Mouse (Mus musculus): ENCODE data around the gene Aspscr1. TPM values are rescaled to one million over a fixed set of nuclear protein-coding genes. Genes with fewer than 3 reads are reported as not detected.
"Not testable (repeated sequence)": the region's sequence is repeated elsewhere in the genome, so short reads cannot be mapped to it uniquely, and the experiment has no call there.

Gene Aspscr1
- total RNA-seq, 2 experiments from 2014 or later: 45.6 to 47.6 TPM

DNA sequence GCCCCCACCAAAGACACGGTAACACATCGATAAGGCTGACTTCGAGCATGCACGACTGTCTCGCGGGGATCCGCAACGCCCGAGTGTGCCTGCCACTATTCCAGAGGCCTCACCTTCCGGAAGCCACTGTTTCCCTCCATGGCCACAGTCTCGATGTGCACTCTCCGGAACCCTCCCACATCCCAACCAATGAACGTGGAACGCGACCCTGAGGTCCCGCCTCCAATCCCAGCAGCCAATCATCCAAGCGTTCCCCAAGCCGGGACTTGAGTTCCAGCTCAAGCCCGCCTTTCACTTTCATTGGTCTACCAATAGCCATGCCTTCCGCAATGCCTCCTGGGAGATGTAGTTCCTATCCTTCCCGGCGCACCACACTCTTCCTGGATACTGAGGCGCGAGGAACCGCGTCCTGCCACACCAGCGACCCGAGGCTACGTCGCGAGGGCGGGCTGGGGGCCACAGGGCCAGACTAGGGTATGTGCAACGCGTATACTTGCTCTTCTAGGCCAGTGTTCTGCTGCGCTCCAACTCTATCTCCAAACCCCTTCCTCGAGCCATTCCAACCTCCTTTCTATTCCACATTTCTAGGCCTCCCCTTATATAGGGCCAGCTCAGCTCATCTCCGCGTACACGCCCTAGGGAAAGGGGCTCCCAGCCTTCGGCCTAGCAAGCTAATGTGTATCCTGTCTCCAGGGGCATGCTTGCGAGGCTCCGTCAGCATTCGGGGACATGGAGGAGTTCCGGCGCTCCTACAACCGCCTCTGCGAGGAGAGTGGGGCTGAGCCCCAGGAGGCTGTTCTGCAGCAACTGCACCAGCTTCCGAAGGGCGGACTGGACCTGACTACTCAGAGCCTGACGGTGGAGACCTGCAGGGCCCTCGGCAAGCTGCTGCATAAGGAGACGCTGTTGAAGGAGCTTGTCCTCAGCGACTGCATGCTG, 41.1 kb downstream of the Aspscr1 start, which contains the start of the genes Cenpx and Lrrc45:
TSS of gene Cenpx (minus strand) at position 159 of the 939 bp plus-strand sequence.
TSS of gene Lrrc45 (plus strand) at position 346 of the 939 bp plus-strand sequence.
- DNase-seq: peak; percentile 97

DNA sequence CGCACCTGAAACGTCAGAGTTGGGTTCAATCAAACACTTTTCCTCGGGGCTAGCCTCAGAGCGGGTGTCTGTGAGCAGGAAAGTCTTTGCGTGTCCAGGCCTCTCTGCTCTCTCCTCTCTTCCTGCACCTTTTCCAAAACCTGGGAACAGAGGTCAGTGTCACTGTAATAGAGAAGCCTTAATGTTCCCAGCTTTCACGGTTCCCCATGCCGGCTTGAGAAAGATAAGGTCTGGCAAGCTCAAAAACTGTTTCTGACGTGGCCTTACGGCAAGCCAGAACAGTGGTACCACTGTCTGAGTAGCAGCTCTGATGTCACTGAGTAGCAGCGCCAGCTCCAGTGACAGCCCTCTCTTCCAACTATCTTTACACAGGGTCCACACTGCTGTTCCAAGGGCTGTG, 41.8 kb downstream of the Aspscr1 start:
- no peak for DNase-seq

DNA sequence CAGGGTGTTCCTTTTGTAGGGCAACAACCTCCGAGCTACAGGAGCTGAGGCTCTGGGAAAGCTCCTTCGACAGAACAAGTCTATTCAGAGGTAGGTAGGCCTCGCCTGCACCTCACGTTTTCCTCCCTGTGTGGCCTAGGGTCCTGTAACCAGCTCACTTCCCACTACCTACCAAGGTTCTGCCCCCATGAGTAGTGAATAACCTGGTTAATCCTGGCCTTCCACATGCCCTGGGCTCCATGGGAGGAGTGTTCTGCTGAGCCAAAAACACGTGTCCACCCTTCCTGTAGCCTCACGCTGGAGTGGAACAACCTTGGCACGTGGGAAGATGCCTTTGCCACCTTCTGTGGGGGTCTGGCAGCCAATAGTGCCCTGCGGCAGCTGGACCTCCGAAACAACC, 42.4 kb downstream of the Aspscr1 start:
- no peak for DNase-seq

DNA sequence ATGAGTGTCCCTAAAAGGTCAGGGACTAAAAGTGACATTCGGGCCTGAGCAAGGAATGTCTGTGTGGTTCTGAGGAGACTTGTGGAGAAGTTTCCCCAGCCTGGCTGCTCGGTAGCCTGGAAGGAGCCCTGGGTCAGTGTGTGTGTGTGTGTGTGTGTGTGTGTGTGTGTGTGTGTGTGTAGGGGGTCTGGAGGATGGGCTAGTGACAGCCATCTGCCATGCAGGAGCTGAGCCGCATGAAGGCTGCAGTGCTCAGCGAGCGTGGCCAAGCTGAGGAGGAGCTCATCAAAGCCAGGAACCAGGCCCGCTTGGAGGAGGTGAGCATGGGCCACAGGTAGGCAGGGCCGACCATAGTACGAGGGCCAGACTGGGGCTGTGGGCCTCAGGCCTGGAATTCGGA, 46.5 kb downstream of the Aspscr1 start:
- DNase-seq: no peak

DNA sequence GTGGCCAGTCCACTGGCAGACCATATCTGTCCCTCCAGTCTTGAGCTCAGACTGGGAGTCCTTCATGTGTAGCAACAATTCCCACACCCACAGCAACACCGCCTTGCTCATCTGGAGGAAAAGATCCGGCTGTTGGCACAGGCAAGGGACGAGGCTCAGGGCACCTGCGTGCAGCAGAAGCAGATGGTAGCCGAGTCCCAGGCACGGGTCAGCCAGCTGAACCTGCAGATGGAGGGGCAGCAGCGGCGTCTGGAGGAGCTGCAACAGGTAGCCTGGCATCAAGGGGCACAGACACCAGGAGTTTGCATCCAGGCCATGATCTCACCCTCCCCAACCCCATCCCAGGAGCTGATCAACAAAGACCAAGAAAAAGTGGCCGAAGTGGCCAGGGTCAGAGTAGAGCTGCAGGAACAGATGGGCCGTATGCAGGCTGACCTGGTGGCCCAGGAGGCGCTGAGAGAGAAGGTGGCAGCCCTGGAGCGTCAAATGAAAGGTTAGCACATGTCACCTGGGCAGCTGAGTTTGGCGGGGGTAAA, 47.1 kb downstream of the Aspscr1 start:
- DNase-seq: no peak

DNA sequence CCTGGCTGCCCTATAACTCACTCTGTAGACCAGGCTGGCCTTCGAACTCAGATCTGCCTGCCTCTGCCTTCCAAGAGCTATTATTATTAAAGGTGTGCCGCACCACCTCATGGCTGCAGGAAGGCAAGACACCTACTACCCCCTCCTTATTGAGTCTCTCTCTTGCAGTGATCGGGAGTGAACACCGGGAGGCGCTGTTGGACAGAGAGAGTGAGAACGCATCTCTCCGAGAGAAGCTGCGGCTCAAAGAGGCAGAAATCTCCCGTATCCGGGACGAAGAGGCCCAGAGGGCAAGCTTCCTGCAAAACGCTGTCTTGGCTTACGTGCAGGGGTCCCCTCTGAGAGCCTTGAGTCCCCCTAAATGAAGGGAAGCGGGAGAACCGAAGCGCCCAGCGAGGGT, 47.7 kb downstream of the Aspscr1 start:
- peak; percentile 87 to 90 for DNase-seq

DNA sequence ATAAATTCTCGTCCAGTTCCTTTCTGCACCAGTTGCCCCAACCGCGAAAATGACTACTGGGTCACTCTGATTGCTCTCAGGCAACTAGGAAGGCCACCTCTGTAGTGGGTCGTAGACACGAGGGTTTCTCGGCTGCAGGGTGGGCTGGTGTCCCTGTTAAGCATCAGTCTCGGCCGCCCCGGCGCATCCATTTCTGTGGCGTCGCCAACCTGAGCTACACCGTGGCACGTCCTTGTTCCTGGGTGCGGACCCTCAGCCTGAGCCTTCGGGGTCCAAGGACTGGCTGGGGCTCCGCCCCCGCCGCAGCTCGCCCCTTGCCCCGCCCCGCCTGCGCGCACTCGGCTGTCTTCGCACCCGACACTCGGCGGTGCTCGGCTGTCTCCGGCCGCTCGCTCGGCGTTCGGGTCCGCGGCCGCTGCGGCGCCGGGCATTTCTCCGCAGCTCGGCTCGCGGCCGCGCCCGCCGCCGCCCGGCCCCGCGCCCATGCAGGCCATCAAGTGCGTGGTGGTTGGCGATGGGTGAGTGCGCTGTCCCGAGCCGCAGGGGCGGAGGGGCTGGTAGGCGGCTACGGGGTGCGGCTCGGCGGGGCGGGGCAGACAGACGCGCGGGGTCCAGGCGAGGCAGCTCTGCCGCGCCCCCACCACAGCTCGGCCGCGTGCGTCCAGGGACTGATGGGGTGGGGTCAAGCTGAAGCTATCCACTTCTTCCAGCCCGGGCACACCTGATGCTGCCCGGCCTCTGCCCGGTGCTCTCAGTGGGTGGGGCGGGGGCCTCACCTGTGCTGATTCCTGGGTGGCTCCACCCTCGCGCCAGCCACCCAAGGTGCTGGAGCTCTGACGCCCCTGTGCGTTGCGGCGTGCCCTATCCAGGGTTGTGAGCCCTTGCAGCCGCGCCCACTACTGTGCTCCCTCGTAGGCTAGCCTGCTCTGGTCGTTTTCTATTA, 48.6 kb downstream of the Aspscr1 start, which contains the start of gene Rac3:
TSS of gene Rac3 (plus strand) at position 347 of the 943 bp plus-strand sequence.
- peak; percentile 62 to 66 for DNase-seq

DNA sequence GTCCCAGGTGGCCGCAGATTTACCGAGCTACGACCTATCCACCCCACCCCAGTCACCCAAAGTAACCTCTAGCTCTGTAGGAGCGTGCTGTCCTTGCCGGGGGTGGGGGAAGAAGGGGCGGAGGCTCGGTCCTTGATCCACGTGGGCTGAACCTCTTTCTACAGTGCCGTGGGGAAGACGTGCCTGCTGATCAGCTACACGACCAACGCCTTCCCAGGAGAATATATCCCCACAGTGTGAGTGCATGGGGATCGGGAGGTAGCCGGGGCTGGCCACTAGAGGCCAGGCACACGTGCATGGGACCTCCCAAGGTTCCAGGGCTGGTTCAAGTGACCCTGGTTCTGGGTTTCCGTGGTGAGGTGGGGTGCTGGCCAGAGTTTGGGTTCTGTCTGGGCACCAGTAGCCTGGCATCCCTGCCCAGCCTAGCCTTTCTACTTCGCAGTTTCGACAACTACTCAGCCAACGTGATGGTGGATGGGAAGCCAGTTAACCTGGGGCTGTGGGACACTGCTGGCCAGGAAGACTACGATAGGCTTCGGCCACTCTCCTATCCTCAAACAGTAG, 49.4 kb downstream of the Aspscr1 start:
- no peak for DNase-seq

DNA sequence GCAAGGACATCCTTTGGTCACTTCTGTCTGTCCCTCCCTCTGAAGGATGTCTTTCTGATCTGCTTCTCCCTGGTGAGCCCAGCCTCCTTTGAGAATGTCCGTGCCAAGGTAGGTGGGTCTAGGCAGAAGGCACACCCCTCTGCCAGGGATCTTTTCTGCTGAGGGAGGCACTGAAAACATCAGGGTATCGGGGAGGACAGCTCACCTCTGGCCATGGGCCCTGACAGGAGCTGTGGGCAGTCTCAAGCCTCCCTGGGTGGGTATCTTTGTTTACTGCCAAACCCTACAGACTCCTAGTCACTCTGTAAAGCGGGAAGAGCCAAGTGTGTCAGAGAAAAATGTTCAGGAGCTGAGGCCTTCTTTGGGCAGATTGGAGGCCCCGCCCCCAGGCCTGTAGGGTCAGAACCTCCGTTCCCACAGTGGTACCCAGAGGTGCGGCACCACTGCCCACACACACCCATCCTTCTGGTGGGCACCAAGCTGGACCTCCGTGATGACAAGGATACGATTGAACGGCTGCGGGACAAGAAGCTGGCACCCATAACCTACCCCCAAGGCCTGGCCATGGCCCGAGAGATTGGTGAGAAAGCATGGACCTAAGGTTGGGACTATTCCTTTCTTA, 50.1 kb downstream of the Aspscr1 start:
- DNase-seq: no peak

DNA sequence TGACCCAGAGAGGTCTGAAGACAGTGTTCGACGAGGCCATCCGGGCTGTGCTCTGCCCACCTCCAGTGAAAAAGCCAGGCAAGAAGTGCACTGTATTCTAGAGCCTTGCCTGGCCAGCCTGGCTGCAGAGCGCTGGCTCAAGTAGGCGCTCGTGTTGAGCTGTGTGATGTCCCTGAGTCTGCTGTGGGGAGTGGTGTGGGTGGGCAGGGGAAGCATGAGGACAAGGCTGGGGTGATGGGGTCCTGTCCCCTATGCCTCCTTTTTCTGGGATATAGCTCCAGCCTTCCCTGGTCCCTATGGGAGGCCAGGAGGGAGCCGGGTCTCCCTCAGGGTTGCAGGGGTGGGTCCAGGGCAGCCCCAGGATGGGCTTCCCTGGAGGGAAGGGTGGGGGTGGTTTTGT, 50.7 kb downstream of the Aspscr1 start:
- no peak for DNase-seq

DNA sequence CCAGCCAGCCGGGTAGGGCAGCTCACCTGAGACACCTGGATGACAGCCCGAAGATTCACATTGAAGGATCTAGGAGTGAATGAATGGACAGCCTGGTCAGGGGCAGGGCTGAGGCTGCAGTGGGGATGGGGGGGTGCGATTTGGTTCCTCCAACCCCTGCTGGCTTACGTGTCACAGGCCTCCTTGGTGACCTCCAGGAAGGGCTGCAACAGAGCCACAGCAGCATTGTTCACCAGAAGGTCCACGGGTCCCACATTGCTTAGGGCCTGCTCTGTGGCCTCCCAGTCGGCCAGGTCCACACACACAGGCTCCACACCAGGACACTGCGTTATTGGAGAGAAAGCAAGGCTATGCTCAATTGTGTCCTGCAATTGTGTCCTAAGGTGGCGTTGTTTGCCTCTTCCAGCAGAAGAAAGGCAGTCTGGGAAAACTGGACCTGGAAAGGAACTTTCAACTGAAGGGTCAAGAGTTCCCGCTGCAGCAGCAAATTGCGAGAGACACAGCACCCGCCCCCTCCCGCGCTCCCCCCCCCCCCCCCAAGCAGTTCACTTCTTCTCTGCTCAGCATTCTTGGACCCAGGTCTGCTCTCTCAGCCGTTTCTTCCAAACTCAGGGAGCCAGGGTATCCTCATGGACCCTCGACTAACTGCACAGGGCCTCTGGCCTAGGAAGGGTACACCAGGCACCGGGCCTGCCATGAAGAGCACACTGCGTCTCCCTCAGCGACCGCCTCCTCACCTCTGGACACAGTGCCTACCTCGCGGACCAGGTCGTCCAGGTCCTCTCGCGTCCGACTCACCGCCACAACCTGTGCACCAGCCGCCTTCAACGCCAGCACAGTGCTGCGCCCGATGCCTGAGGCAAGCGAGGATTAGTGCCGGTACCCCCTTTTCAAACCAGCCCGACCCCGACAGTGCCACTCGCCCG, 53.7 kb downstream of the Aspscr1 start:
- no peak for DNase-seq

DNA sequence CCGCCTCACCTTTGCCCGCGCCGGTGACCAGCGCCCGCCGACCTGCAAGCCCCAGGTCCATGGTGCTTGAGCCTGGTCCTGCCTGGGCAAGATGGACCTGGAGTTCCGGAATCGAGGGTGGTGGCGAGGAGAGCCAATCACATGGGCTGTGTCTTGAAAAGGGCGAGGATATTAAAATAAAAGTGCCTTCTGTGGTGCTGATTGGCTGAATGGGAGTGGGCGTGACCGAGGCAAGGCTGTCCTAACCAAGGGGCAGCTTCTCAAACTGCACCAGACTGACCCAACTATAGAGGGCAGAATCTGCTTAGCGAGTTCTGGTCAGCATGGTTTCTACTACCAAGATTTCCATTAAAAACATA, 54.4 kb downstream of the Aspscr1 start, which contains the start of gene Dcxr:
TSS of gene Dcxr (minus strand) at position 113 of the 359 bp plus-strand sequence.
- peak; percentile 60 to 73 for DNase-seq

DNA sequence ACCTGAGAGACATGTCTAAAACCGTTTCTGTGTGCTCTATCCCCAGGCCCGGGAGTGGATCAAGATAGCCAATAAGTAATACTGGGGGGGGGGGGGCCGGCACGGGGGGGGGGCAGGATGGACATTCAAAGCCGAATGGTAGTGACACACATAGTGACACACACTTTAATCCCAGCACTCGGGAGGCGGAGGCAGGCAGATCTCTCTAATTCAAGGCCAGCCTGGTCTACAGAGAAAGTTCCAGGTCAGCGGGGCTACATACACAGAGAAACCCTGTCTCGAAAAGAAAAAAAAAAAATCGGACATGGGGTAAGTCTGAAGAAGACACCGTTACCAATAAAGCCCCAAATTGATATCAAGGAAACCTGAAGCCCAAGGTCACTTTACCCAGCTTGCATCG, 54.8 kb downstream of the Aspscr1 start:
- no peak for DNase-seq

DNA sequence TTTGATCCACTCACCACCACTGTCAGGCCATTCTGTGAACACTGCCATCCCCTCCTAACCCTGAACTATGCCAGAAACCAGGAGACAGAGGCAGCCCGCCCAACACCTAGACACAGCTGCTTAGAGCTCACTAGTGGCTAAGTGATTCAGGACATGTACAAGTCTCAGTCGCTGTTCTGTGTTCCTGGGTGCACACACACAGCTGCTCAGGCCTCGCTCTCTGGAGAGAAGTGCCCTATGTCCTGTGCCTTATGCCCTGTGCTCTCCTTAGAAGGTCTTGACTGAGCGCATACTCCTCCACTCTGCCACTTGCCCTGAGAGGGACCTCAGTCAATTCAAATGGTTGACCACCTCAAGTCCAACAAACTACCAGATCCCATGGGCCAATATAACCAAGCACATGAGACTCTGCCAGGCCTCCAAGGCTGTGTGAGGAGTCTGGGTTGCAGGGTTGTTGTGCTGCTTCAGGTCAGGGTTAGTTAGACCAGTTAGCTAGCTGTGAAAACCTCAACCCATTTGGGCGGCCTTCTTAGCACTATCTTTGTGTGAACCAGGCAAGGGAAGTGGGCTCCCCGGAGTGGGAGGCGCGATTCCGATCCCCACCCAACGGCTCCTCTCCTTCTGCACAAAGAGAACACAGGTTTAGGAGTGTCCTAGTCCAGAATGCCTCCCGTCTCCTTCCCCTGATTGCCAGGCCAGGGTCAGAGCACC, 55.9 kb downstream of the Aspscr1 start:
- DNase-seq: no peak

DNA sequence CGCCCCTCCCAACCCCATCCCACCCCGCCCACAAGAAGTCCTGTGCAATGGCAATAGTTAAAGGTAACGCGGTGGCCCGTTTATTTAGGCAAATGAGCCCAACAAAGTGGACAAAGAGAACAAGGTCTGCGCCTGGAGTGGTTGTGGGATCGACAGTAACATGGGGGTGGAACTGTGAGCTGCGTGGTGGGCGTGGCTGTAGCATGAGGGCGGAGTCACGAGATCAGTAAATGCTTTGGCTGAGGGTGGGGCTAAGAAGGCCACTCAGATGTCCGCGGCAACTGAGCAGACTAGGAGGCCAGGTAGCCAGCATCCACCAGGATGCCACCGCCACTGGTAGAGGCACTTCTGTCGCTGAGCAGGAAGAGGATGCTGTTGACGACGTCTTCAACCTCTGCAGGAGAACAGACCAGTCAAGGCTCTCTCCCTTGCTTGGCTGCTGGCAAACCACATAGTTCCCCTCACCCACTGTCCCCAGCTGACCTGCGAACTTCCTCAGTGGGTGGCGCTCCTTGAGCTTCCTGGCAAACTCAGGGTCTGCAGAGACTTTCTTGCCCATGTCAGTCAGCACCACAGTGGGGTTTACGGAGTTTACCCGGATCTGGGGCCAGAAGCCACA, 56.8 kb downstream of the Aspscr1 start:
- not testable (repeated sequence) for DNase-seq

DNA sequence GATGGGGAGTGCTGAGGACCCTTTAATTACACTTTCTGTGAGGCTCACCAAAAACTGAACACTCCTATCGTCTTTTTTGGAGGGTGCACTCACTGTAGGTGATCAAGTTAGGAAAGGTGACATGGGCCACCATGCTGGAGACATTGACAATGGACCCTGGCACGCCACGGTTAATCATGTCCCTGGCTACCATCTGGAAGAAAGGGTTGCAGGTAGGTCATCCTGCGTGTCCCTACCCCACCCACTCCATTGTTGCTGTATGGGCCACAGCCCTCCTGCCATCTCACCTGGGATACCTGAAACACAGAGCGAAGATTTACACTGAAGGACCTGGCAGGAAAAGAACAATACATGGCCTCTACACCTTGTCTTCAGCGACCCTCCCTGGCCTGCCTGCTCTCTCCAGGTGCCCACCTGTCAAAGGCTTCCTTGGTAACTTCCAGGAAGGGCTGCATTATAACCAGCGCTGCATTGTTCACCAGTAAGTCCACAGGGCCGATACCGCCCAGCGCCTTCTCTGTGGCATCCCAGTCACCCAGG, 57.6 kb downstream of the Aspscr1 start:
- no peak for DNase-seq

DNA sequence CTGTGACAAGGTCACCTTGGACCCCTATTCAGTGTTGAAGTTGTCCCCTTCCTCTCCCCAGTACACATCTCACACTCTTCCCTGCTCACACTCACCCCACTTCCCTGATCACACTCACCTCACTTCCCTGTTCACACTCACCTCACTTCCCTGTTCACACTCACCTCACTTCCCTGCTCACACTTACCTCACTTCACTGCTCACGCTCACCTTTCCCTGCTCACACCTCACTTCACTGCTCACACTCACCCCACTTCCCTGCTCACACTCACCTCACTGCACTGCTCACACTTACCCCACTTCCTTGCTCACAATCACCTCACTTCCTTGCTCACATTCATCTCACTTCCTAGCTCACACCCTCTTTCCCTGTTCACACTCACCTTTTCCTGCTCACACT, 58.6 kb downstream of the Aspscr1 start:
- no peak for DNase-seq

DNA sequence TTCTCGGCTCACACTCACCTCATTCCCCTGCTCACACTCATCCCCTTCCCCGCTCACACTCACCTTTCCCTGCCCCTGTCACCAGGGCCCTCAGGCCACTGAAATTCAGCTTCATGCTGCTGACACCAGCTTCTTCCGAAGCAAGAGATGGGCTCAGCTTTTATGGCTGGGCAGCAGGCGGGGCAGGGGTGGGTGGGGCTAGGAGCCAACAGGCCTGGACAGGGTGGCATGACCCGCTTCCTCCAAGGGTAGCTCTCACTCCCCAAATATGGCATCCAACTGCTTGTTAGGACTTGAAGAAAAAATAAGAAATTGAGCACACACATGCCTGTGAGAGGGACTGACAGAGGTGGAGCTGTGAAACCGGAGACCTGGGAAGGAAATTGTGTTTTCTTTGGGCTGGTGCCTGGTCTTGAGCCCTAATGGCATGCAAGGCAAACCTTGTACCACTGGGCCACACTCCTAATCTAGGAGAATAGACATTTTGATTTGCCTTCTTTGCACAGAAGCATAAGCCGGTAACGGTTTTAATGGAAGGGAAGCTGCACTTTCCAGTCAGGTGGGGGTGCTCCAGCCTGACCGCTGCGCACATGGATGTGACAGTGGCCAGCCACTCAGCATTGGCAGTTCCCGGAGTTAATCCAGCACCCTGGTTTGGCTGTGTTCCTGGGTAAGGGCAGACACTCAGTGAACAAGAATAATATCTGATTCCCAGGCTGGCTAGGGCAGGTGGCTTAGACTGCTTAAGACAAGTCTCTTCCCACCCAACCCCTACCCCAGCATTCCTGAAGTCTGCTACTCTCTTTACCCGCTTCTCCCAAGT, 59.3 kb downstream of the Aspscr1 start, which contains the start of gene Cbr2:
TSS of gene Cbr2 (minus strand) at position 257 of the 823 bp plus-strand sequence.
- no peak for DNase-seq
